Mouse (Mus musculus) stomach, embryonic 14.5 days (tissue): ENCODE measurements around the gene Slc35f1. TPM values are rescaled to one million over a fixed set of nuclear protein-coding genes. Genes with fewer than 3 reads are reported as not detected.

Experiments used
- ATAC-seq: fragments of 200-750 bp; cut with Nextera tagmentation; 2 replicates; pipeline ENCODE4 v1.8.0; 2017; ENCODE audit warnings: low read depth, moderate TSS enrichment; ENCODE audit not compliant: insufficient number of reproducible peaks, insufficient read depth, low FRiP score
- H3K27ac ChIP-seq: fragments of 300-500 bp; sonication (generic); 2 replicates; pipeline ENCODE4 v1.5.1; 2014; ENCODE audit warnings: mild to moderate bottlenecking, low read length, moderate library complexity, mixed read lengths
- H3K27me3 ChIP-seq: fragments of 300-500 bp; sonication (generic); 2 replicates; pipeline ENCODE4 v1.6.1; 2014; ENCODE audit warnings: low read length, control low read depth, mixed read lengths; ENCODE audit not compliant: control insufficient read depth, insufficient read depth
- H3K36me3 ChIP-seq: fragments of 300-500 bp; sonication (generic); 2 replicates; pipeline ENCODE4 v1.6.1; 2014; ENCODE audit warnings: mild to moderate bottlenecking, control low read depth, low read length, moderate library complexity, mixed read lengths; ENCODE audit not compliant: control insufficient read depth, insufficient read depth
- H3K4me1 ChIP-seq: fragments of 300-500 bp; sonication (generic); 2 replicates; pipeline ENCODE4 v1.6.1; 2014; ENCODE audit warnings: low read length, control low read depth, mixed read lengths; ENCODE audit not compliant: control insufficient read depth, insufficient read depth
- H3K4me2 ChIP-seq: fragments of 300-500 bp; sonication (generic); replicated peaks from 2 replicates; pipeline ENCODE4 v1.6.1; 2014; ENCODE audit warnings: low read depth, low read length, control low read depth
- H3K4me3 ChIP-seq: fragments of 300-500 bp; sonication (generic); 2 replicates; pipeline ENCODE4 v1.5.1; 2014; ENCODE audit warnings: low read depth, low read length, control low read depth
- H3K9ac ChIP-seq: fragments of 300-500 bp; sonication (generic); replicated peaks from 2 replicates; pipeline ENCODE4 v1.6.1; 2014; ENCODE audit warnings: low read depth, mild to moderate bottlenecking, control low read depth, low read length, moderate library complexity, mixed read lengths
- H3K9me3 ChIP-seq: fragments of 300-500 bp; sonication (generic); 2 replicates; pipeline ENCODE4 v1.6.1; 2016; ENCODE audit warnings: low read depth, low read length, control low read depth; ENCODE audit not compliant: control insufficient read depth
- WGBS: fragments of 180-500 bp; shearing (Covaris S2); extraction: QIAGEN DNeasy Blood & Tissue Kit; methylation state at CpG from one replicate; pipeline ENCODE4 v1.1.7; 2014; 5-methylcytosine and 5-hydroxymethylcytosine counted together
- polyA plus RNA-seq: library from polyadenylated mRNA; unstranded; fragments of >200 nt; fragmentation: Nextera tagmentation; extraction: Ambion mirVana; gene quantifications from 2 replicates; pipeline ENCODE4 v1.2.1, GENCODE M21; 2014

The Slc35f1 gene
- polyA plus RNA-seq, 1 experiment from 2014 or later, result 3.4 TPM

- Histone ChIP-seq H3K4me3 (no peak overlapping the region), H3K4me1 (no peaks in the 10 kb centered on the region), H3K9ac (no peak overlapping the region), H3K27me3 (no peaks in the 10 kb centered on the region), H3K36me3 (no peaks in the 10 kb centered on the region), H3K9me3 (no peaks in the 10 kb centered on the region), H3K4me2 (no peak overlapping the region), H3K27ac (no peak overlapping the region)
- ATAC-seq, result no peak
- 54% methylated on average over 2 of the region's 2 CpGs for WGBS
Measured at GRCm38 (mm10) chr10:52992246-52992645, 301.9 kb downstream of the Slc35f1 start.

GRCm38 (mm10) chr10:52996886-52997285 lies 306.6 kb downstream of the Slc35f1 start:
- no peak for ATAC-seq
- H3K27me3 ChIP-seq, result no peaks in the 10 kb centered on the region
- WGBS, result 67% methylated on average over 2 of the region's 2 CpGs
- H3K4me3 ChIP-seq, result no peak overlapping the region
- H3K27ac ChIP-seq, result no peak overlapping the region
- no peaks in the 10 kb centered on the region for H3K9me3 ChIP-seq
- no peak overlapping the region for H3K4me2 ChIP-seq
- H3K36me3 ChIP-seq, result no peaks in the 10 kb centered on the region
- H3K9ac ChIP-seq, result no peak overlapping the region
- H3K4me1 ChIP-seq, result no peaks in the 10 kb centered on the region

GRCm38 (mm10) chr10:53001136-53001535 lies 310.8 kb downstream of the Slc35f1 start:
- Histone ChIP-seq H3K27me3 (no peaks in the 10 kb centered on the region), H3K4me3 (no peak overlapping the region), H3K27ac (no peak overlapping the region), H3K9ac (no peak overlapping the region), H3K36me3 (no peaks in the 10 kb centered on the region), H3K9me3 (no peaks in the 10 kb centered on the region), H3K4me2 (no peak overlapping the region), H3K4me1 (no peaks in the 10 kb centered on the region)
- ATAC-seq, result no peak
- 86% methylated on average over 7 of the region's 7 CpGs for WGBS

- no peak overlapping the region for H3K27ac ChIP-seq
Measured at GRCm38 (mm10) chr10:53006229-53007190, 316.2 kb downstream of the Slc35f1 start.

GRCm38 (mm10) chr10:53013878-53014277 lies 323.5 kb downstream of the Slc35f1 start:
- Histone ChIP-seq H3K4me3 (no peak overlapping the region), H3K27me3 (no peaks in the 10 kb centered on the region), H3K36me3 (no peaks in the 10 kb centered on the region), H3K27ac (no peak overlapping the region), H3K4me1 (no peaks in the 10 kb centered on the region), H3K4me2 (no peak overlapping the region), H3K9me3 (no peaks in the 10 kb centered on the region), H3K9ac (no peak overlapping the region)
- 46% methylated on average over 5 of the region's 5 CpGs for WGBS
- no peak for ATAC-seq

More at GRCm38 (mm10) chr10:53006229-53007190, 316.2 kb downstream of the Slc35f1 start:
- no peak overlapping the region for H3K9ac ChIP-seq
- no peak overlapping the region for H3K4me2 ChIP-seq
- H3K9me3 ChIP-seq, result no peaks in the 10 kb centered on the region
- H3K27me3 ChIP-seq, result no peaks in the 10 kb centered on the region
- no peaks in the 10 kb centered on the region for H3K4me1 ChIP-seq
- no peak for ATAC-seq
- H3K4me3 ChIP-seq, result no peak overlapping the region
- 83% methylated on average over 1 of the region's 1 CpGs for WGBS
- H3K36me3 ChIP-seq, result no peaks in the 10 kb centered on the region

- 50% methylated on average over 4 of the region's 4 CpGs for WGBS
- no peak overlapping the region for H3K9ac ChIP-seq
Measured at GRCm38 (mm10) chr10:53028454-53028853, 338.1 kb downstream of the Slc35f1 start.

GRCm38 (mm10) chr10:53035202-53035601 lies 344.9 kb downstream of the Slc35f1 start:
- no peaks in the 10 kb centered on the region for H3K36me3 ChIP-seq
- no peaks in the 10 kb centered on the region for H3K9me3 ChIP-seq
- no peak overlapping the region for H3K27ac ChIP-seq
- WGBS, result 32% methylated on average over 1 of the region's 1 CpGs
- H3K27me3 ChIP-seq, result no peaks in the 10 kb centered on the region
- ATAC-seq, result no peak
- no peaks in the 10 kb centered on the region for H3K4me1 ChIP-seq
- H3K4me3 ChIP-seq, result no peak overlapping the region
- H3K4me2 ChIP-seq, result no peak overlapping the region
- H3K9ac ChIP-seq, result no peak overlapping the region

More at GRCm38 (mm10) chr10:53028454-53028853, 338.1 kb downstream of the Slc35f1 start:
- no peaks in the 10 kb centered on the region for H3K9me3 ChIP-seq
- H3K4me2 ChIP-seq, result no peak overlapping the region
- no peak overlapping the region for H3K4me3 ChIP-seq
- no peaks in the 10 kb centered on the region for H3K36me3 ChIP-seq
- ATAC-seq, result no peak
- no peak overlapping the region for H3K27ac ChIP-seq
- no peaks in the 10 kb centered on the region for H3K4me1 ChIP-seq
- H3K27me3 ChIP-seq, result no peaks in the 10 kb centered on the region

GRCm38 (mm10) chr10:53045931-53046330 lies 355.6 kb downstream of the Slc35f1 start:
- no peaks in the 10 kb centered on the region for H3K9me3 ChIP-seq
- H3K27me3 ChIP-seq, result no peaks in the 10 kb centered on the region
- no peak overlapping the region for H3K9ac ChIP-seq
- no peaks in the 10 kb centered on the region for H3K36me3 ChIP-seq
- no peak overlapping the region for H3K27ac ChIP-seq
- ATAC-seq, result no peak
- H3K4me1 ChIP-seq, result no peaks in the 10 kb centered on the region
- H3K4me3 ChIP-seq, result no peak overlapping the region
- no peak overlapping the region for H3K4me2 ChIP-seq
